Mouse (Mus musculus): ENCODE results near the gene Mrpl51.
A peak's percentile ranks its signal among the peaks of the same experiment; 100 is the strongest.
"Not testable (repeated sequence)": the region's sequence is repeated elsewhere in the genome, so short reads cannot be mapped to it uniquely, and the experiment has no call there.

Gene Mrpl51

DNA sequence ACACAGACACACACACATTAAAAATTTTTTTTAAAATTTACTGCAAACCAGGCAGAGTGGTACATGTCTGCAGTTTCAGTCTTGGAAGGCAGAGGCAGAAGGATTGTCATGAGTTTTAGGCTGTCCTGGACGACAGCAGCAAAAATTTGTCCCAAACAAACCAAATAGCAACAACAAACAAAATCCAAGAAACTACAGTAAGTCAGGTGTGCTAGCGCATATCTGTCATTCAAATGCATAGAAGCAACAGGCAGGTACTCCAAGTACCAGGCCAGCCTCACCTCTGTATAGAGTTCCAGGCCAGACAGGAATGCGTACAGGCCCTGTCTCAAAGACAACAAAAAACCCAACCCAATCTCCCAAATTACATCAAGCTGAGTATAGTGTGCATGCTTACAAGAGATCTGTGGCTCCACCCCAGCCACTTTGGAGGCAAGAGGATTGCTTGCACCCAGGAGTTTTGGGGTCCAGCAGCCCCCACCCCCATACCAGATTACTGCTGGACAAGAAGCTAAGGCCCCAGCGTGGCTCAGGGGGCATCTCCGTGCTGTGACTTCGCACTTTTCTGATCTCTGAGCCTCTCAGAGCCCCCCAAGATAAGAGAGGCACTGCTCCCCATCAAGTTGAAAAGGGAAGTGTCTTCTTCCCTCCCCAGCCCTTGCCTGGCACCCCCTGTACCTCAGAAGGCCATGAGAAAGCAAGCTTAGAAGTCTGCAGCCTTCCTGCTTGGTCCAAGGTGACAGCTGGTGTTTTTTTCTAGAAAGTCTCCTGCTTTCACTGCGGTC is 31.6 kb upstream of the Mrpl51 start:
- no peak for DNase-seq (ENCODE audit: inconsistent ontology term)

DNA sequence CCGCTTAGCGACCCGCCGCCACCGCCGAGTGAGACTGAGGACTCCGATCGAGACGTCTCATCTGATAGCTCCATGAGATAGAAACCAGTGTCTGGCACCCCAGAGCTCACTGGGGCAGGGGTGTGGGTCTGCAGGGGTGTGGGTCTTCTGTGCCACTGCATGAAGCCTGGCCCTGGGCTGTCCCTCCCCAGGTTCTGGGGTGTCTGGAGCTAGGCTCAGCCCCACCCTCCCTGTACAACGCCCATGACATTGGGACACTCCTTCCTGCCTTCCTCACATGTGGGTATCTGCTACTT is 31.1 kb upstream of the Mrpl51 start:
- DNase-seq (ENCODE audit: inconsistent ontology term): peak; percentile 53

GRCm38 (mm10) chr6:125160854-125161760 is 30.5 kb upstream of the Mrpl51 start:
- DNase-seq (ENCODE audit: inconsistent ontology term): peak; percentile 90

DNA sequence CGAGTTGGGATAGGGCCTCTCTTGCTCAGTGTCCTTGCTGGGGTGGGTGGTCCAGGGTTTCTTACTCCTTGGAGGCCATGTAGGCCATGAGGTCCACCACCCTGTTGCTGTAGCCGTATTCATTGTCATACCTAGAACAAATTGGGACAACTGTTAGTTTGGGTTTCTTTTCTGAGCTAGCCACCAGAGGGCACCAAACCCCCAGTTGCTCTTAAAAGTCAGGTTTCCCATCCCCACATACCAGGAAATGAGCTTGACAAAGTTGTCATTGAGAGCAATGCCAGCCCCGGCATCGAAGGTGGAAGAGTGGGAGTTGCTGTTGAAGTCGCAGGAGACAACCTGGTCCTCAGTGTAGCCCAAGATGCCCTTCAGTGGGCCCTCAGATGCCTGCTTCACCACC is 29.6 kb upstream of the Mrpl51 start:
- peak; percentile 75 for DNase-seq (ENCODE audit: inconsistent ontology term)

- not testable (repeated sequence) for DNase-seq (ENCODE audit: inconsistent ontology term)
Observed at GRCm38 (mm10) chr6:125162615-125163305, 28.8 kb upstream of the Mrpl51 start.

GRCm38 (mm10) chr6:125163801-125164657 is 27.6 kb upstream of the Mrpl51 start:
- no peak for DNase-seq (ENCODE audit: inconsistent ontology term)

GRCm38 (mm10) chr6:125164672-125165327 is 26.8 kb upstream of the Mrpl51 start:
- peak; percentile 87 for DNase-seq (ENCODE audit: inconsistent ontology term)

DNA sequence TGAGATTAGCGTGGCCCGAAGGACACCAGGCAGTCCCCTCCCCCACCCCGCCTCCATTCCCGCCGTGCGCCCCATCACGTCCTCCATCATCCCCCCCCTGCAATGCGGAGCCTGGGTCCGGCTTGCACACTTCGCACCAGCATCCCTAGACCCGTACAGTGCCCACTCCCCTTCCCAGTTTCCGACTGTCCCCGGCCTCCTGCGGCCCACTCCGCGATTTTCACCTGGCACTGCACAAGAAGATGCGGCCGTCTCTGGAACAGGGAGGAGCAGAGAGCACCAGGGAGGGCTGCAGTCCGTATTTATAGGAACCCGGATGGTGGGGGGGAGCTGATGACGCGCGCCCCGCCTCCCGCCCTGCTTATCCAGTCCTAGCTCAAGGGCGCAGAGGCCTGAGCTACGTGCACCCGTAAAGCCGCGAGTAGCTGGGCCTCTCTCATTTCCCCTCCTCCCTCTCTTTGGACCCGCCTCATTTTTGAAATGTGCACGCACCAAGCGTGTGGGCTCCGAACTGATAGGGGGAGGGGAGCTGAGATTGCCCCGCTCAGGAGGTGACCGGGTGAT is 26.2 kb upstream of the Mrpl51 start:
- peak; percentile 99 for DNase-seq (ENCODE audit: inconsistent ontology term)

GRCm38 (mm10) chr6:125166051-125166751 is 25.4 kb upstream of the Mrpl51 start, which contains the start of gene Gapdh:
Gene Gapdh (minus strand): TSS chr6:125166467.
- DNase-seq (ENCODE audit: inconsistent ontology term): peak; percentile 97

DNA sequence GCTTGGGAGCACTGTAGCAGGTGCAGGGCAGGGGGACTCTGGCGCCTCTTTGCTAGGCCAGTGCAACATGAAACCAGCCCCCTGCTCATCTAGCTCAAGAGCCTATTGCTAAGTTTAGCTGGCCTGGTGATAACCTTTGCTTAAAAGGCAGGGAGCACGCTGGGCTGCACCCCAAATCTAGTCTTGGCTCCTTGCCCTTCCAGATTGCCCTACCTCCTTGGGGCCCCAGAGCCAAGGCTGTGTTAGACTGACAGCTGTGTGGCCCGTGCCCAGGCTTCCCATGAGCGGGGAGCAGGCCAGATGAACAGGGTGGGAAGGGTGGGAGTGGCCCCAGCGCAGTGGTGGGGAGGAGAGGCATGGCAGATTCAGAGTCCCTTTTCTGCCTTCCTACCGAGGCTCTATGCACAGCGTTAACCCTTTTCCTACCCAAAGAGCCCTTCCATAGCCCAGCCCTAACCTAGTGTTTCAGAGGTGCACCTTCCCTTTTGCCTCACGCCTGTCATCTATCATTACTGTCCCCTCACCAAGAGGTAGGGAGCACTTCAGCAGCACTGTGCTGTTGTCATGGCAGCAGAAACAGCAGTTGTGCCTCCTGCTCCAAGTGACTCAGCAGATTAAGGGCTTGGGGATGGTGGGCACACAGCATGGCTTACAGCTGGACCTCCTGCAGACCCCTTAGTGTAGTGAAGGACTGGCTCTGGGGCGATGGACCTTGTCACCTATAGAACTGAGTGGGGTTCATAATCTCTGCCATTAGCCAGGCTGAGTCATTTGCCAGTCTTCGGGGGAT is 24.5 kb upstream of the Mrpl51 start:
- DNase-seq (ENCODE audit: inconsistent ontology term): peak; percentile 59

GRCm38 (mm10) chr6:125168086-125168485 is 23.5 kb upstream of the Mrpl51 start:
- DNase-seq (ENCODE audit: inconsistent ontology term): no peak

- DNase-seq (ENCODE audit: inconsistent ontology term): no peak
Observed at GRCm38 (mm10) chr6:125170194-125170593, 21.4 kb upstream of the Mrpl51 start.

GRCm38 (mm10) chr6:125172474-125172873 is 19.1 kb upstream of the Mrpl51 start:
- DNase-seq (ENCODE audit: inconsistent ontology term): no peak

- no peak for DNase-seq (ENCODE audit: inconsistent ontology term)
Observed at GRCm38 (mm10) chr6:125173256-125173655, 18.3 kb upstream of the Mrpl51 start.

DNA sequence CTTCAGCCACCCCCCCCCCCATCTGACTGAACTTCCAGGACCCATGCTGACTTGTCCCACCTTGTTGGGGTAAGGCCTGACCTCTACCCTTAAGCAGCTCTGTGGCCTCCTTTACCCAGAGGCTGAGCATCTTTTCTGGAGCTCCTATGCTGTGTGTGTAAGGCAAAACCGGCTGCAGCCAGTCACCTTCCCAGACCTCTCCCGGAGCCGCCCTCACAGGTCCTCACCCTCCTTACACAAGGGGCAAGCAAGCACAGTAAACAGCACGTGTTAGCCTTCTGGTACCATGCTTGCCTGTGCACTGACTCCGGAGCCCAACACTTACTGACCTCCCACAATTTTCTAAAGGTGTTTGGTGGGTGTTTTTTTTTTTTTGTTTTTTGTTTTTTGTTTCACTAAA is 16.1 kb upstream of the Mrpl51 start:
- DNase-seq (ENCODE audit: inconsistent ontology term): no peak

DNA sequence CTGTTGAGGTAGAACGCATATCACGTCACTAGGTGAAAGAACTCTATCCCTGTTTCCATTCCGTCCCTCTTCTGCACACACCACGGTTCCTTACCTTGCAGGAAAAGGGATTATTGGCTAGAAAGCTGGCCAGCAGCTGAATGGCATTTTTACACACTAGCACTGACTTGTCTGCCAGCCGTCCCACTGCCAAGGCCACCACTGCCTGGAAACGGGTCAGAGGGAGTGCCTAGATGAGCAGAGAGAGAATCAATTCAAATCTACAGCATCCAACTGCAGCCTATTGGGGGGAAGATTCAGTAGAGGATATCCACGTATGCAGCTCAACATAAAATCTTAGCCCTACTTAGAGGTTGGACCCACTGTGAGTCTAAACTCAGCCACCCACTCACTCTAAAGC is 12.0 kb upstream of the Mrpl51 start:
- DNase-seq (ENCODE audit: inconsistent ontology term): no peak

DNA sequence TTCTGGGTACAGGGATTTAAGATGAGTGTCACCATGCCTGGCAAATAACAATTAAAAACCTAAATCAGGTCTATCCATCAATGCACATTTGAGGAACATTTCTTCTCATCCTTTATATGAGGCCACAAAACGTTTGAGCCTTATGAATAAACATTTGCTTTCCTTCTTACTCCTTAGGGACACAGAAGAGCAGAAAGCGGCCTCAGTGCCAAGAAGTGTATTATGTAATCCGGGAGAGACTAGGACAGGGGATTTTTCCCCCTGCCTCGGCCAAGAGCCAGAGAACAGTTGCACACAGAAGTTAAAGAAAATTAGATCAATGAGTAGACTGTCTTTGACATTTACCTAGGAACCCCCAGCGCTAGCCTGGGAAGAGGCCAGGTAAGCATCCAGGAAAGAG is 9.5 kb upstream of the Mrpl51 start:
- DNase-seq (ENCODE audit: inconsistent ontology term): no peak

DNA sequence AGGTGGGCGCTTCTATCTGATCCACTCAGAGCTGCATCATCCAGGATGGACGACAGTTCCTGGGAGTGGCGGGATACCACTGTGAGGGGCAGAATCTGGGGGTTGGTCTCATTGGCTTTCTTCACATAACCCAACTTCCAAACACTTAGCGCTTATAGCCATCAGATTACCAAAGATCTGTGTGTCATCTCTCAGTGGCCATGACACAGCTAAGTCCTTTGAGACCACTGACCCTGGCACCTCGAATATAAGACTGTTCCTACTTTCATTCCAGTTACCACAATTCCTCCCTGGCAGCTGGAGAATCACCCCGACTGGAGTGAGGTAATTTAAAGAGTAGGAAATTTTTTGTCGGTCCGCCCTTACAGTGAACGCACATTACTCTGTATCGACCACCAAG is 5.4 kb upstream of the Mrpl51 start:
- DNase-seq (ENCODE audit: inconsistent ontology term): no peak

- no peak for DNase-seq (ENCODE audit: inconsistent ontology term)
Observed at GRCm38 (mm10) chr6:125190816-125191215, 785 bp upstream of the Mrpl51 start.
